Mouse (Mus musculus) monocyte, adult 5-6 weeks (primary cell): ENCODE results near the gene Wfdc16. TPM values are rescaled to one million over a fixed set of nuclear protein-coding genes. Genes with fewer than 3 reads are reported as not detected.
"Not testable (repeated sequence)": the region's sequence is repeated elsewhere in the genome, so short reads cannot be mapped to it uniquely, and the experiment has no call there.

Experiments used
- ATAC-seq: fragments of 153-309, 156-312 bp; replicated peaks from 2 replicates; pipeline ENCODE4 v1.8.0; 2017; ENCODE audit warnings: mild to moderate bottlenecking; ENCODE audit not compliant: low TSS enrichment, insufficient number of reproducible peaks, severe bottlenecking, poor library complexity, low FRiP score
- total RNA-seq: library from RNA; stranded (forward); fragments of 200-1000, 200-491, 200-594 nt; gene quantifications from 3 replicates; pipeline ENCODE4 v1.2.3, GENCODE M21; 2017

Wfdc16 gene
- total RNA-seq, 1 experiment from 2014 or later, result not detected

DNA sequence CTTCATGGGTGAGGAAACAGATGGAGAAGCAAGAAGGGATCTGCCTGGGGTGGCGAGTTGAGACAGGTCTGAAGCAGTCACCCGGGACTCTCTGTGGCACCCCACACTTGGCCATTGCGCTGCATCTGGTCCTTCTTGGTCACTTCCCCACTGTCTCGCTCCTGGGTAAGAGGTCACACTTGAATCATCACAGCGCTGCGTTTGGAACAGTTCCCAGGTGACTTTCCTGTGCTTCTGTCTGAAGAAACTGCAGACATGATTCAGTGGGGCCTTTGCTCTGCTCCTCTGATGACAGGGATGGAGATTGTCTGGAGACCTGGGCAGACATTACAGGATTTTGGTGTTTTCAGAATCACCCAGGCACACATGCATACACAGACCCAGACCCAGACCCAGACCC lies 29.8 kb downstream of the Wfdc16 start:
- ATAC-seq, result no peak

DNA sequence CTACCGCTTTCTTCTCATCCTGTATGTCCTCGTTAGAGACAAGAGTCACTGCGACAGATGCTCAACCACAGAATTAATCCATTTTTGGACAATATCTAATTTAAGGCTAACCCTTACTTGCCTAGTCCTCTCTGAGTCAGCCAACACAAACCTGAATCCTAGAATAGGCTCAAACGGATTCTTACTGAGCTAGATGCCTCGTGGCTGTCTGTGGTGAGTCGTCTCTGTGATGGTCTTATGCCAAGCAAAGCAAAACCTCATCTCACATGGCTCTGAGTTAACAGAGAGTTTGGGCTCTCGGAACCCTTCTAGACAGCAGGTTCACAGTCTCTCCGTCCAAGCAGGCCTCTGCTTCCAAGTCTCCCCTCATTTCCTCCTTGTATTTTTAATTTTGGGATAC lies 34.2 kb downstream of the Wfdc16 start:
- ATAC-seq, result no peak

DNA sequence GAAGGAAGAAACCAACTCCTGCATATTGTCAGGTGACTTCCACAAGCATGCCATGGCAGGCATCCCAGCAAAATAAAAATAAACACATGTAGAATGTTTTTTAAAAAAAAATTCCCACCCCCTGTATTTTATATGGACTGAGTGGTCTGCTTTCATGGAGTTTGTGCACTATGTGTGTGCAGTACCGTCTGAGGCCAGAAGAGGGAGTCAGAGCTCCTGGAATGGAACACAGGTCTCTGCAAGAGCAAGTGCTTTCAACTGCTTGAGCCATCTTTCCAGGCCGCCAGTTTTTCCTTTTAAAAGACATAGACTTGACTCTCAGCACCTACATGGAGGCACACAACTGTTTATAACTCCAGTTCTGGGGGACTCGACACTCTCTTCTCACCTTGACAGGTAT lies 35.1 kb downstream of the Wfdc16 start:
- ATAC-seq, result no peak

DNA sequence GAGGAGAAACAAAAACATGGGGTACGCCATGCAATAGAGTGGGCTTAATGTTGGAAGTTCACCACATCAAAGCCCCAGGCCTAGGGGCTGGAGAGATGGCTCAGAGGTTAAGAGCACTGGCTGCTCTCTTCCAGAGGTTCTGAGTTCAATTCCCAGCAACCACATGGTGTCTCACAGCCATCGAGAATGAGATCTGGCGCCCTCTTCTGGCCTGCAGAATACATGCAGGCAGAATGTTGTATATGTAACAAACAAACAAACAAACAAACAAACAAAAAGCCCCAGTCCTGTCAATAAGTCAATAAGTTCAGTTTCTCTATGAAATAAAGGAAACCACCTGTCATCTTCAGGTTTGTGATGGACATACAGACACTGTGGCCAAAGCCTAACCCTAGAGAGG lies 38.4 kb downstream of the Wfdc16 start:
- ATAC-seq, result no peak

DNA sequence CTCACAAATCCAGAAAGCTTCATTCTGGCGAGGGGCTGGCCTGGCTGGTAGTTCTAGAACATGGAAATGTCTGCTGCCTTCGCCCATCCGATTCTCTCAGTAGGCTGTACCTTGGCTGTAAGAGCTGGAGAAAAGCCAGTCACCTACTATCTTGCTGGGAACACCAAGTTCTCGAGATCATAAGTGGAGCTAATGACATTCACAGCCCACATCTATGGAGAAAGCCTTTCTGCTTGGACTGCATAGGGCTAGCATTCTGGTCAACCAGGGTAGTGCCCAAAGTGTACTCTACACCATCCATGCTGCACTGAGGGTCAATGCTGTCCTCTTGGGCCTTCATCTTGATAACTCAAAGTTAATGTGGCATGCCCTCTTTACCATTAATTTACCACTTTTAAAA lies 45.1 kb downstream of the Wfdc16 start, which contains the start of gene Eppin:
Gene Eppin, minus strand, starts transcription at position 101 of the 400 bp plus-strand sequence.
- ATAC-seq, result no peak

DNA sequence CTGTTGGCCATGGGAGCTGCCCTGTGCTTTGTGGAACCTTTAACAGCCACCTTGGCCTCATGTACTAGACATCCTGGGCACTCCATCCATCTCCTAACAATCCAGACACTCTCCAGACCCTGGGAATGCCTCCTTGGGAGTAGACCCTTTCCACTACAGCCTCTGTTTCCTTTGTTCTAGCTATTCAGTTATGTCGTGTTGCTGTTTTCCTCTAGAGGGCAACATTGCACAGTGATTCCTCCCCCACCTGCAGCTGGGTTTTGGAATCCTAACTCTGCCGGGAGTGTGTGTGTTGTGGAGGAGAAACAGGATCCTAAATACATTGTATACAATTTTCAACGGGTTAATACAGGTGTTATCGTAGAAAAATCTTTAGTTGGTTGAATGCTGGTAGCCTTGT lies 46.6 kb downstream of the Wfdc16 start:
- no peak for ATAC-seq

DNA sequence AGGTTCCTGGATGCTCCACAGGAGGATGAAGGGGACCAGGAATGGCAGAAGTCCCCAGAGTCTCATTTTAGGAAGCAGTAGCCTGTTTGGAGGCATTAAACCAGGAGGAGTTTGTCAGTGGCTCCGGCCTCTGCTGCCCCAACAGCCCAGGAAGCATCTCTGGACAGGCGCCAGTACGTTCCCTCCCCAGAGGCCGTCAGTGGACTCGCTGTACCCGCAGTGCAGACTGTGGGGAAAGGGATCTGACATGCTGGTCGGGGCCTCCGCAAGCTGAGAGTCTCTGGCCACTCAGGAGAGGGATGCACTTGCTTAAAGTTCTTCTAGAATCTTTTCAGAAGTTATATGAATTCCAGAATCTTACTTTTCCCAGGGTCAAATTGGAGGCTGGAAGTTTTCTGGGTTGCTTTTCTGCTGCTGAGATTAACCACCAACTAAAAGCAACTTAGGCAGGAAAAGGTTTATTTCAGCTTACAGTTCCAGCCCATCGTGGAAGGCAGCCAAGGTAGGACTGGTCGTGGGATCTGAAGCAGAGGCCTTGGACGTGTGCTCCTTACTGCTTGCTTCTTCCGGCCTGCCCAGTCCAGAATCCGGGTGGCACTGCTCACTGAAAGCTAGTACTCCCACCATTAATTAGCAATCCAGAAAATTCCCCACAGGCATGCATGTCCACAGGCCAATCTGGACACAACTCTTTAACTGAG lies 53.4 kb downstream of the Wfdc16 start, which contains the start of gene Wfdc6a:
Gene Wfdc6a, minus strand, starts transcription at position 423 of the 701 bp plus-strand sequence.
- ATAC-seq, result not testable (repeated sequence)

Other genes with a start within 250 kb of the Wfdc16 start
- 7.4 to 25.2 TPM (median 20.6 TPM) in 3 replicates for gene Slpi, start 249.7 kb downstream of the Wfdc16 start, total RNA-seq
- not detected in 3 replicates for gene Rbpjl, start 235.7 kb downstream of the Wfdc16 start, total RNA-seq
- gene Matn4, start 233.6 kb downstream of the Wfdc16 start, total RNA-seq, result not detected in 3 replicates
- gene Sdc4, start 194.9 kb downstream of the Wfdc16 start, total RNA-seq, result 14.1 to 26.0 TPM (median 16.6 TPM) in 3 replicates
- gene Sys1, start 181.8 kb downstream of the Wfdc16 start, total RNA-seq, result 17.0 to 30.1 TPM (median 24.9 TPM) in 3 replicates
- 4.9 TPM in 1 of 3 replicates, not detected in the others for gene Gm20458, start 177.8 kb downstream of the Wfdc16 start, total RNA-seq
- 0.68 TPM in 1 of 3 replicates, not detected in the others for gene Trp53tg5, start 165.1 kb downstream of the Wfdc16 start, total RNA-seq
- gene Dbndd2, start 152.7 kb downstream of the Wfdc16 start, total RNA-seq, result 3.1 to 12.6 TPM (median 7.4 TPM) in 3 replicates
- 12.6 to 37.4 TPM (median 13.3 TPM) in 3 replicates for gene Pigt, start 141.3 kb downstream of the Wfdc16 start, total RNA-seq
- gene Wfdc2, start 76.4 kb downstream of the Wfdc16 start, total RNA-seq, result 1.4 TPM in 1 of 3 replicates, not detected in the others
- not detected in 3 replicates for gene Spint3, start 65.3 kb downstream of the Wfdc16 start, total RNA-seq
- 0.87 TPM in 1 of 3 replicates, not detected in the others for gene Wfdc6a, start 53.3 kb downstream of the Wfdc16 start, total RNA-seq
- not detected in 3 replicates for gene Eppin, start 45.2 kb downstream of the Wfdc16 start, total RNA-seq
- not detected in 3 replicates for gene Wfdc6b, start 25.3 kb downstream of the Wfdc16 start, total RNA-seq
- gene Wfdc8, start 25.2 kb downstream of the Wfdc16 start, total RNA-seq, result not detected in 3 replicates
- not detected in 3 replicates for gene Wfdc10, start 17.2 kb upstream of the Wfdc16 start, total RNA-seq
- gene Wfdc9, start 17.8 kb upstream of the Wfdc16 start, total RNA-seq, result not detected in 3 replicates
- not detected in 3 replicates for gene Wfdc11, start 35.3 kb upstream of the Wfdc16 start, total RNA-seq
- not detected in 3 replicates for gene Wfdc13, start 46.3 kb upstream of the Wfdc16 start, total RNA-seq
- not detected in 3 replicates for gene Spint4, start 59.7 kb upstream of the Wfdc16 start, total RNA-seq
- not detected in 3 replicates for gene Spint5, start 76.5 kb upstream of the Wfdc16 start, total RNA-seq
- gene Wfdc3, start 107.1 kb upstream of the Wfdc16 start, total RNA-seq, result not detected in 3 replicates
- 18.2 to 23.6 TPM (median 20.1 TPM) in 3 replicates for gene Dnttip1, start 107.2 kb upstream of the Wfdc16 start, total RNA-seq
- gene Ube2c, start 131.1 kb upstream of the Wfdc16 start, total RNA-seq, result 2.7 to 5.1 TPM (median 3.5 TPM) in 3 replicates
- not detected in 3 replicates for gene Tnnc2, start 141.2 kb upstream of the Wfdc16 start, total RNA-seq
- 2.9 to 6.0 TPM (median 5.5 TPM) in 3 replicates for gene Snx21, start 147.0 kb upstream of the Wfdc16 start, total RNA-seq
- gene Acot8, start 166.1 kb upstream of the Wfdc16 start, total RNA-seq, result 31.0 to 45.3 TPM (median 42.4 TPM) in 3 replicates
- gene Zswim3, start 166.3 kb upstream of the Wfdc16 start, total RNA-seq, result 1.2 to 5.3 TPM (median 1.9 TPM) in 3 replicates
- 0.67 to 1.8 TPM (median 1.7 TPM) in 3 replicates for gene Zswim1, start 183.9 kb upstream of the Wfdc16 start, total RNA-seq
- not detected in 3 replicates for gene Spata25, start 189.7 kb upstream of the Wfdc16 start, total RNA-seq
- gene Ctsa, start 194.1 kb upstream of the Wfdc16 start, total RNA-seq, result 283 to 459 TPM (median 330 TPM) in 3 replicates
- 0.97 to 3.0 TPM (median 2.3 TPM) in 3 replicates for gene Neurl2, start 194.7 kb upstream of the Wfdc16 start, total RNA-seq
- 37.3 to 58.3 TPM (median 46.8 TPM) in 3 replicates for gene Pltp, start 218.9 kb upstream of the Wfdc16 start, total RNA-seq
- gene Pcif1, start 240.5 kb upstream of the Wfdc16 start, total RNA-seq, result 60.0 to 62.1 TPM (median 60.1 TPM) in 3 replicates